Mouse (Mus musculus) intestine, embryonic 15.5 days (tissue): ENCODE measurements around the gene Megf11. TPM values are rescaled to one million over a fixed set of nuclear protein-coding genes. Genes with fewer than 3 reads are reported as not detected.
"Not testable (repeated sequence)": the region's sequence is repeated elsewhere in the genome, so short reads cannot be mapped to it uniquely, and the experiment has no call there.

Experiments
- ATAC-seq: fragments of 200-750 bp; cut with Nextera tagmentation; 2 replicates; pipeline ENCODE4 v1.8.0; 2017; ENCODE audit warnings: moderate TSS enrichment, moderate library complexity
- H3K27ac ChIP-seq: fragments of 300-500 bp; sonication (generic); 2 replicates; pipeline ENCODE4 v1.5.1; 2015; ENCODE audit warnings: mild to moderate bottlenecking, inconsistent platforms
- H3K27me3 ChIP-seq: fragments of 300-500 bp; sonication (generic); replicated peaks from 2 replicates; pipeline ENCODE4 v1.6.1; 2015; ENCODE audit warnings: inconsistent platforms
- H3K36me3 ChIP-seq: fragments of 300-500 bp; sonication (generic); 2 replicates; pipeline ENCODE4 v1.6.1; 2015; ENCODE audit warnings: inconsistent platforms
- H3K4me1 ChIP-seq: fragments of 300-500 bp; sonication (generic); replicated peaks from 2 replicates; pipeline ENCODE4 v1.6.1; 2015; ENCODE audit warnings: inconsistent platforms
- H3K4me2 ChIP-seq: fragments of 300-500 bp; sonication (generic); replicated peaks from 2 replicates; pipeline ENCODE4 v1.6.1; 2015; ENCODE audit warnings: mild to moderate bottlenecking, inconsistent platforms
- H3K4me3 ChIP-seq: fragments of 300-500 bp; sonication (generic); replicated peaks from 2 replicates; pipeline ENCODE4 v1.5.1; 2015; ENCODE audit warnings: inconsistent platforms
- H3K9ac ChIP-seq: fragments of 300-500 bp; sonication (generic); 2 replicates; pipeline ENCODE4 v1.6.1; 2015; ENCODE audit warnings: inconsistent platforms
- H3K9me3 ChIP-seq: fragments of 300-500 bp; sonication (generic); 2 replicates; pipeline ENCODE4 v1.6.1; 2016; ENCODE audit warnings: inconsistent platforms
- WGBS: fragments of 180-500 bp; shearing (Covaris S2); methylation state at CpG from one replicate; pipeline ENCODE4 v1.1.7; 2015; 5-methylcytosine and 5-hydroxymethylcytosine counted together
- polyA plus RNA-seq: library from polyadenylated mRNA; unstranded; fragments of >200 nt; fragmentation: Nextera tagmentation; extraction: Ambion mirVana; gene quantifications from 2 replicates; pipeline ENCODE4 v1.2.1, GENCODE M21; 2015

Megf11 gene
- polyA plus RNA-seq, 1 experiment from 2014 or later, result 0.89 TPM

GRCm38 (mm10) chr9:64704073-64704840 lies 318.8 kb downstream of the Megf11 start:
- WGBS, result 76% methylated on average over 5 of the region's 5 CpGs
- no peaks in the 10 kb centered on the region for H3K9me3 ChIP-seq
- no peak overlapping the region for H3K4me3 ChIP-seq
- ATAC-seq, result no peak
- H3K4me1 ChIP-seq, result 0 out of 2 replicates have a peak, but pooled peaks cover 24% of the 10 kb centered on the region
- H3K27ac ChIP-seq, result no peak overlapping the region
- H3K27me3 ChIP-seq, result no peaks in the 10 kb centered on the region
- peaks cover 6% of the 10 kb centered on the region; the same call in 1 of the 2 replicates for H3K36me3 ChIP-seq
- H3K4me2 ChIP-seq, result no peak overlapping the region
- H3K9ac ChIP-seq, result no peak overlapping the region

DNA sequence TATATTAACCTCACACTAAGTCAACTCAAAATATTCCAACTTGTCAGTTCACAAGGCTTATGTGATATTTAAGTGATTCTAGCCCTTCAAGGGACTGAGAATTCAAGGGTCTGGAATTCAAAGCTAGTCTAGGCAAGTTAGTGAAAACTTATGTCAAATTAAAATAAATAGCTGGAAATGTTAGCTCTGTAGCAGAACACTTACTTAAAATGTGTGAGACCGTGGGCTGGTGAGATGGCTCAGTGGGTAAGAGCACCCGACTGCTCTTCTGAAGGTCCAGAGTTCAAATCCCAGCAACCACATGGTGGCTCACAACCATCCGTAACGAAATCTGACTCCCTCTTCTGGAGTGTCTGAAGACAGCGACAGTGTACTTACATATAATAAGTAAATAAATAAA lies 324.9 kb downstream of the Megf11 start:
- WGBS, result 89% methylated on average over 5 of the region's 5 CpGs
- not testable (repeated sequence) for ATAC-seq, H3K9me3 ChIP-seq, H3K9ac ChIP-seq, H3K36me3 ChIP-seq, H3K4me2 ChIP-seq, H3K27ac ChIP-seq, H3K27me3 ChIP-seq, H3K4me3 ChIP-seq, H3K4me1 ChIP-seq

GRCm38 (mm10) chr9:64719526-64720163 lies 334.2 kb downstream of the Megf11 start:
- WGBS, result 60% methylated on average over 5 of the region's 5 CpGs
- no peak overlapping the region for H3K4me2 ChIP-seq
- ATAC-seq, result no peak
- no peaks in the 10 kb centered on the region for H3K4me1 ChIP-seq
- H3K9ac ChIP-seq, result no peak overlapping the region
- no peaks in the 10 kb centered on the region for H3K9me3 ChIP-seq
- peaks cover 4% of the 10 kb centered on the region; the same call in 1 of the 2 replicates for H3K36me3 ChIP-seq
- no peak overlapping the region for H3K4me3 ChIP-seq
- no peaks in the 10 kb centered on the region for H3K27me3 ChIP-seq
- no peak overlapping the region for H3K27ac ChIP-seq

DNA sequence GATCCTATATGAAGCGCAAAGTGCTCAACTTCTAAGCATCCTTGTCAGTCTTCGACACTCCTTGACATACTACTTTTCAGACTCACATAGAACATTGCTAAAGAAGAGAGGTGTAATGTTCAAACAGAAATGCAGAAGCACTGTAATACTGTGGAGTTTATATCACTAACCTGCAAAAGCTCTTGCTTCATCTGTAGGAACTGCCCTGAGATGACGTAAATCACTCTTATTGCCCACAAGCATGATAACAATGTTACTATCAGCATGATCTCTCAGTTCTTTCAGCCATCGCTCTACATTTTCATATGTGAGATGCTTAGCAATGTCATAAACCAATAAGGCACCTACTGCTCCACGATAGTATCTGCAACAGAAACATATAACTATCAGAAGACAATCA lies 341.0 kb downstream of the Megf11 start:
- no peaks in the 10 kb centered on the region for H3K36me3 ChIP-seq
- no peak for ATAC-seq
- 87% methylated on average over 5 of the region's 5 CpGs for WGBS

DNA sequence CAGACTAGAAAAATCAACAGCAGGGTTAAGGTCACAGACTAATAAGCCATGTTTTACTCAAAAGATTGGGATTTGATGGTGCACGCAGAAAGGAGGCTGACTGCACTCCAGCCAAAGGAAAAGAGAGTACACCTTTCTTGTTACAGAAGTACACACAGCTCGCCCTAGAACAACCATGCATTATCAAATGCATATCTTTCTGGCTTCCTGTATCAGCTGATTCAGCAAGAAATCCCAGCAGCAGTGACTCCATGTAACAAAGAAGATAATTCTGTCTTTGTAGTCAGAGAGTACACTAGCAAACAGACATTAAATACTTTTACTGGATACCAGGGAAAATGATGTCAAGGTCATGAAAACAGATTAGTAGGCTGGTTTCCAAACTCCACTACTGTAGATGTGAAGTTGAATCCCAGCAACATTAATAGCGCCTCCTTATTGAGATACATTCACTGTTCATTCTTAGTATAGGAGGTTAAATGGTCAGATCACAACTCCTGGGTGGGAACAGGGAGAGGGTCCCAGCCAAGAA lies 345.7 kb downstream of the Megf11 start:
- WGBS, result 91% methylated on average over 3 of the region's 3 CpGs
- no peaks in the 10 kb centered on the region for H3K27me3 ChIP-seq
- ATAC-seq, result no peak
- 0 out of 2 replicates have a peak, but pooled peaks cover 2% of the 10 kb centered on the region for H3K4me1 ChIP-seq
- no peak overlapping the region for H3K4me3 ChIP-seq
- H3K27ac ChIP-seq, result no peak overlapping the region
- no peak overlapping the region for H3K4me2 ChIP-seq
- H3K9ac ChIP-seq, result no peak overlapping the region
- H3K9me3 ChIP-seq, result no peaks in the 10 kb centered on the region
- no peaks in the 10 kb centered on the region for H3K36me3 ChIP-seq

More for the DNA sequence above, 341.0 kb downstream of the Megf11 start:
- H3K9me3 ChIP-seq, result no peaks in the 10 kb centered on the region
- H3K4me2 ChIP-seq, result no peak overlapping the region
- no peak overlapping the region for H3K27ac ChIP-seq
- no peak overlapping the region for H3K9ac ChIP-seq
- no peak overlapping the region for H3K4me3 ChIP-seq
- H3K4me1 ChIP-seq, result no peaks in the 10 kb centered on the region
- no peaks in the 10 kb centered on the region for H3K27me3 ChIP-seq

GRCm38 (mm10) chr9:64734166-64734565 lies 348.7 kb downstream of the Megf11 start:
- Histone ChIP-seq H3K27ac (no peak overlapping the region), H3K36me3 (no peaks in the 10 kb centered on the region), H3K4me2 (no peak overlapping the region), H3K4me3 (no peak overlapping the region), H3K9ac (no peak overlapping the region), H3K9me3 (no peaks in the 10 kb centered on the region), H3K4me1 (0 out of 2 replicates have a peak, but pooled peaks cover 2% of the 10 kb centered on the region), H3K27me3 (no peaks in the 10 kb centered on the region)
- ATAC-seq, result no peak
- 60% methylated on average over 6 of the region's 6 CpGs for WGBS

- not testable (repeated sequence) for ATAC-seq, H3K9me3 ChIP-seq, H3K27ac ChIP-seq, H3K4me2 ChIP-seq, H3K4me1 ChIP-seq, H3K27me3 ChIP-seq, H3K36me3 ChIP-seq, H3K9ac ChIP-seq, H3K4me3 ChIP-seq
- 88% methylated on average over 7 of the region's 7 CpGs for WGBS
Observed at GRCm38 (mm10) chr9:64734992-64735391, 349.6 kb downstream of the Megf11 start.

GRCm38 (mm10) chr9:64736076-64736638 lies 350.7 kb downstream of the Megf11 start:
- Histone ChIP-seq H3K27me3 (no peaks in the 10 kb centered on the region), H3K4me3 (peak overlapping the region; percentile 99), H3K9ac (peak overlapping the region; percentile 80), H3K27ac (peak overlapping the region; percentile 94), H3K4me1 (0 out of 2 replicates have a peak, but pooled peaks cover 2% of the 10 kb centered on the region), H3K4me2 (peak overlapping the region; percentile 74), H3K9me3 (no peaks in the 10 kb centered on the region), H3K36me3 (no peaks in the 10 kb centered on the region)
- ATAC-seq, result no peak
- 9% methylated on average over 9 of the region's 9 CpGs for WGBS

DNA sequence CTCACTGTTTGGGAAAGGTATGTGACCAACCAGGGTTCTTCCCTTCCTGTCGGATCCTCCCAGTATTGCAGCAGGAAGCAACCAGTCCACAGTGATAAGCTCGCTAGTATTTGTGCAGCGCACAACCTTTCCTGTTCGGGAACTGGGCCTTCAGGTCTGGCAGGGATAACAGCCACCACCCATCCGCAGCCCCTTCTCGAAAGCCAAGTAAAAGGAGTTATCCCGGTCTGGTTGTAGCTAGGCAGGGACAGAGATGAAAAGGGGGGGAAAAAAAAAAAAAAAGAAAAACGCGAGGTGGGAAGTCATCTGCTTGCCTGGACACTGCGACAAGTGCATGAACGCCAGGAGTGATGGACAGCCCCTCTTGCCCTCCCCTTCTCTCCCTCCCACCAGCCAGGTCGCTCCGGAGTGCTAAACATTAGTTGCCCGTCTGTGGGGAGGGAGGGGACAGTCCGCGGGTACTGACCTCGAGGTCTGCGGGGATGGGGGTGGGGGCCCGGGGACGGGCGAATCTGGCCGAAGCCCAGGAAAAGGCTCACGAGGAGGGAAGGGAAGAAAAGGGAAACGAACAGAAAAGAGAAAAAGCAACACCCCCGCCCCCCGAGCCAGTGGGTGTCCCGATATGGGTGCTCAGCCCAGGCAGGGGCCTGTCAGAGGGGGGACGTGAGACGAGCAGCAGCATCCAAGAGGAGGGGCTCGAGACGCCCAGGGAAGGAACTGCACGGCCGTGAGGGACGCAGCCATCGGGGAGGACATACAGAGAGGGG lies 351.4 kb downstream of the Megf11 start:
- ATAC-seq, result peak; percentile 77

GRCm38 (mm10) chr9:64737406-64738201 lies 352.2 kb downstream of the Megf11 start, which contains the start of gene Rab11a:
Gene Rab11a, minus strand, starts transcription at chr9:64737758.
- under 1% methylated on average over 61 of the region's 61 CpGs for WGBS
- Histone ChIP-seq H3K4me3 (peak within 1 kb of the TSS; percentile 99), H3K36me3 (no peaks in the 10 kb centered on the region), H3K27ac (peak within 1 kb of the TSS; percentile 94), H3K4me1 (0 out of 2 replicates have a peak, but pooled peaks cover 2% of the 10 kb centered on the region), H3K4me2 (peak within 1 kb of the TSS; percentile 74), H3K9ac (peak within 1 kb of the TSS; percentile 80), H3K27me3 (no peaks in the 10 kb centered on the region), H3K9me3 (no peaks in the 10 kb centered on the region)
- ATAC-seq, result peak; percentile 98

More for the DNA sequence above, 351.4 kb downstream of the Megf11 start:
- WGBS, result under 1% methylated on average over 33 of the region's 35 CpGs
- Histone ChIP-seq H3K27me3 (no peaks in the 10 kb centered on the region), H3K4me1 (0 out of 2 replicates have a peak, but pooled peaks cover 2% of the 10 kb centered on the region), H3K4me2 (peak overlapping the region; percentile 74), H3K36me3 (no peaks in the 10 kb centered on the region), H3K9me3 (no peaks in the 10 kb centered on the region), H3K27ac (peak overlapping the region; percentile 94), H3K4me3 (peak overlapping the region; percentile 99), H3K9ac (peak overlapping the region; percentile 80)

GRCm38 (mm10) chr9:64739001-64739400 lies 353.6 kb downstream of the Megf11 start:
- WGBS, result 85% methylated on average over 2 of the region's 2 CpGs
- Histone ChIP-seq H3K4me1 (0 out of 2 replicates have a peak, but pooled peaks cover 2% of the 10 kb centered on the region), H3K4me2 (no peak overlapping the region), H3K36me3 (no peaks in the 10 kb centered on the region), H3K27ac (no peak overlapping the region), H3K9me3 (no peaks in the 10 kb centered on the region), H3K27me3 (no peaks in the 10 kb centered on the region), H3K9ac (no peak overlapping the region), H3K4me3 (no peak overlapping the region)
- no peak for ATAC-seq
